Mouse (Mus musculus) neural tube, embryonic 10.5 days (tissue): ENCODE measurements around the gene C1qc.
A peak's percentile ranks its signal among the peaks of the same experiment; 100 is the strongest.

Experiments
- DNase-seq: peaks from one replicate; pipeline ENCODE4 v3.0.0-alpha.2; 2017; ENCODE audit warnings: low spot score; ENCODE audit errors: extremely low spot score

C1qc gene

DNA sequence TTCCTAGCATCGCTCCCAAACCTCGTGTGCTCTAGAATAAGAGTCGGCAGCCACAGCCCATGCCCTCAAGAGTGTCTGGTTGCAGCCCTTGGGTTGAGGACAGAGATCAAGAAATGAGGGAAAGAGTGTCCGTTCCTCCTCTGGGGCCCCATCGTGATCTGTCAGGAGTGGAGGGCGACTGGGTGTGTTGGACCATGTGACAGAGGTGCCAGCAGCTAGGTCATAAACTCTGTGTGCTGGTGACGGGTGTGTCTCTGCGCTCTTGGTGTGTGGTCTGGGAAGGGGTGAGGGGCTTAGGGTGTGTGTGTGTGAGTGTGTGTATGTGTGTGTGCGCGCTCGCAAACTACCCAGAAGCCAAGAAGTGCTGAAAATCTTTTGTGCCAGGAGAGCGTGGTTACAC is 39.9 kb downstream of the C1qc start:
- DNase-seq, result no peak

DNA sequence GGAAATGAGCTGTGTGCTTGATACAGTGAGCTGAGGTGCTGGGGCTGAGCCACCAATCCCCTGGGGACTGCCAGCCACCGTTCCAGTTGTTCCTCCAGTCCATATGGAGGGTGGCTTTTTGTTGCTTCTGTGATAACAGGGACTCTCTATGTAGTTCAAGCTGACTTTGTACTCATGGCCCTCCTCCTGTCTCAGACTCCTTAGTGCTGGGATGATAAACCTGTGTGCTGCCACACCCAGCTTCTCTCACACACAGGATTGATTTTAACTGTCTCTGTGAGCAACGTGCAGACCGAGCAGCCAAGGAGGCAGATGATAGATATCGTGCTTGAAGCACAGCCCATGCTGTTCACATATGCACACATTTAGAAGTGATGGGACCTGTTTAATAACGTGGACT is 40.7 kb downstream of the C1qc start:
- DNase-seq, result no peak

DNA sequence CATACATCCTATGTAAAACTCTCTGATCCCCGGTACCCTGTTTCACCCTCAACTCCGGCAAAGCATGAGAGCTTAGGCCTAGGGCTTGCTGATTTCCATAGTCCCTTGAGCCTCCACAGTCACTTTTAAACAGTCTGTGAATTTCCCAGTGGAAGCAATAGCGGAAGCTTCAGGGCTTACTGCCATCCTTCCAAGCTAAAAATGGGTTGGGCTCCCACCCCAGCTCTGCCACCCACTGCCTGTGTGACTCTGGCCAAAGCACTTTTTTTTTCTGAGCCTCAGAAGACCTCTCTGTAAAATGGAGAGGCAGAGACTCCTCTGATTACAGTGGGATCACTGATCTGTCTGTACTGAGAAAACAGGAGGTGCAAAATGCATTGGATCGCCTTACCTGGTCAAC is 44.3 kb downstream of the C1qc start:
- DNase-seq, result no peak

DNA sequence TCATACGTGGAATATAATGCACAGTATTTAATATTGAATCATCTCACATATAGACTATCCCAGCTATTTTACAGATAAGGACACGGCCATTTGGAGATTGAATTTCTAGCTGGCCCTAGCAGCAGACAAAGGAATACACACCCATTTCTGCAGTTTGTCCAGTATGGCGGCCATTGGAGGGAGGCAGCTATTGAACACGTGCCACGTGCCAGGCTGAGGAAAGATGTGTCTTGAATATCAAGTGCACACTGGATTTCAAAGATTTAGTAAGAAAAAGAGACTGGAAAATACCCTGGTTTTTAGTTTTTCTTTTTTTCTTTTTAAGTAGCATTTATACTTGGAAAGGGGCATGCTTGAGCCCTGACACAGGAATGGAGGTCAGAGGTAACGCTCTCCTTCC is 45.7 kb downstream of the C1qc start:
- no peak for DNase-seq

DNA sequence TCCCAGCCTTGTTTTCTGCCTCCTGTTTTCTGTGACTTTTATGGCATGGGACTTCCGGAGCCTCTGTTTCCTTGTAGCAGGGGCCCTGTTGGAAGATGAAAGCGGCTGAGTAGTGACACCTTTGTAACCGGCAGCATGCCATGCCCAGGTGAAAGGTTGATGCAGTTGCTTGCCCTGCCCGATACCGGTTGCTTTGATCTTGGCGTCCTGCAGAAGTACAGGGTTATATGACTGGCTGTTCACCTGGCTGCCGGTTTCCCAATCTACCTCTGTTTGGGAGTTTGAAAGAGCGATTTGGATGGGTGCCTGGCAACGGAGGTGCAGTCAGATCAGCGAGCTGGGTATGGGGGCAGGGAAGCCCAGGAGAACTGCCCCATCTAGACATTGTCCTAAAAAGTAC is 50.1 kb downstream of the C1qc start:
- DNase-seq, result no peak

DNA sequence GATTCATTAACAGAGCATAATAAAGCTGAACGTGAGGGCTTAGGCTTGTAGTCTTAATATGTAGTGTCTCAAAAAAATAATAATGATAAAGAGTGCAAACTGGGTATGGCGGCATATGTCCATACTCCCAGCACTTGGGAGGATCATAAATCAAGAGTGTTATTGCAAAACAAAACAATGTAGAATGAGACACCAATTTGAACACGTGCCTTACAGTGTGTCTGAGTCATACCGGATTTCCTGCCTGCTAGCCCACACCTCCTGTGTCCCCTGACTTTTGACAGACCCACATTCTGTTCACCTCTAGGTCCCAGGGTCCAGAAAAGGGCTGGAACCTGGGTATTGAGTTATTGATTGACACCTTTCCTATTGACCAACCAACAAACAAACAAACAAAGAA is 50.8 kb downstream of the C1qc start:
- no peak for DNase-seq

DNA sequence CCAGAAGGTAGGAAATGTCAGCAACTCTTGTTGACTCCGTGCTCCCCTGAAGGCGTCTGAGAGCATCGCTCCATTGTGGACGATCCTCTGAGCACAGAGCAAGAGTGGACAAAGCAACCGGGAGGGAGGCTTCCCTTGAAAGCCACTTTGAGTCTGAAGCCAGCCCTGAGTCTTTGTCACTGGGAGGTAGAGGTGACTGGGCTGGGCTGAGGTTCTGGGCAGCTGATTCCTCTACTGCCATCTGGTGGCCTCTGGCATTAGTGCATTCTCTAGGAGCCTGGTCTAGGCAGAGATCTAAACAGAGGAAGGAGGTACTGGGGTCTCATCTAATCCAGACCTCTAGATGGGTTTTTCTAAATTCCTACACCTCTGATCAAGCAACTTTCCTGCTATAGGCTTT is 51.8 kb downstream of the C1qc start:
- DNase-seq, result peak; percentile 88
